Comparison of ENCODE assay signal across 12 mouse cellular contexts in genomic region chr11:34879678-34880077, GRCm38 (mm10).
"Had no signal": no experiment of that assay in that cellular context is flagged by ENCODE, and none has a peak within 500 bp of the region (broad histone marks: within the 10 kb centered on the region; RNA-seq: fewer than 3 reads in every experiment).

No protein-coding gene starts in this region.

- H3K4me1 ChIP-seq: liver, embryonic 13.5 days; megakaryocyte, embryonic 14.5 days; midbrain, embryonic 10.5 days; midbrain, embryonic 13.5 days had no signal

- H3K27ac ChIP-seq: layer of hippocampus, adult 2 months; liver, embryonic 13.5 days; macrophage; midbrain, embryonic 10.5 days; midbrain, embryonic 13.5 days had no signal

- H3K4me3 ChIP-seq: layer of hippocampus, adult 2 months; liver, embryonic 13.5 days; megakaryocyte, embryonic 14.5 days; midbrain, embryonic 10.5 days; midbrain, embryonic 13.5 days had no signal

- ATAC-seq: midbrain, embryonic 13.5 days had no signal

- DNase-seq: kidney, adult 8-10 months; kidney, postnatal 14 days; layer of hippocampus, adult 9-11 months; liver, embryonic 13.5 days; lung, adult 2 months; thymus, adult 18-20 months; thymus, postnatal 36 days had no signal
